Mouse (Mus musculus): ENCODE measurements around the gene Rasgrf1. TPM values are rescaled to one million over a fixed set of nuclear protein-coding genes. Genes with fewer than 3 reads are reported as not detected.

The Rasgrf1 gene
- 0.15 and 0.35 TPM in 2 replicates for polyA plus RNA-seq (2014; fragmentation: Nextera tagmentation; extraction: Ambion mirVana)

- under 1% methylated on average over 57 of the region's 64 CpGs for WGBS
- H3K9ac ChIP-seq (ENCODE audit: low read depth, low read length): 0 out of 2 replicates have a peak within 1 kb of the TSS, but pooled peaks have one; percentile 2
These were observed at the start of gene Rasgrf1 for GRCm38 (mm10) chr9:89909131-89910010. Gene Rasgrf1 (plus strand): TSS chr9:89909908.

GRCm38 (mm10) chr9:89860145-89860544 is 49.6 kb upstream of the Rasgrf1 start:
- WGBS: 67% methylated on average over 11 of the region's 11 CpGs
- Histone ChIP-seq H3K9me3 (ENCODE audit: control insufficient read depth, low read length) (no peaks in the 10 kb centered on the region), H3K4me3 (ENCODE audit: low read depth, low read length) (no peak overlapping the region), H3K4me1 (replicated peaks; ENCODE audit: control insufficient read depth, insufficient read depth, low read length) (no peaks in the 10 kb centered on the region), H3K27ac (ENCODE audit: low read depth, low read length) (no peak overlapping the region), H3K4me2 (replicated peaks; ENCODE audit: low read depth, low read length) (no peak overlapping the region), H3K9ac (ENCODE audit: low read depth, low read length) (no peak overlapping the region), H3K27me3 (ENCODE audit: control insufficient read depth, insufficient read depth, low read length) (no peaks in the 10 kb centered on the region), H3K36me3 (ENCODE audit: control insufficient read depth, insufficient read depth, low read length) (no peaks in the 10 kb centered on the region)
- DNase-seq (ENCODE audit: low spot score) (no peak), ATAC-seq (ENCODE audit: low FRiP score) (no peak)

More at GRCm38 (mm10) chr9:89909131-89910010, at the start of gene Rasgrf1:
- H3K4me1 ChIP-seq (replicated peaks; ENCODE audit: control insufficient read depth, insufficient read depth, low read length): peaks cover 5% of the 10 kb centered on the region; the same call in 1 of the 2 replicates
- DNase-seq (ENCODE audit: low spot score) (peak; percentile 79), ATAC-seq (ENCODE audit: low FRiP score) (peak; percentile 72)
- H3K4me3 ChIP-seq (ENCODE audit: low read depth, low read length): peak within 1 kb of the TSS; percentile 42
- no peak within 1 kb of the TSS for H3K27ac ChIP-seq (ENCODE audit: low read depth, low read length)
- H3K27me3 ChIP-seq (ENCODE audit: control insufficient read depth, insufficient read depth, low read length): peaks cover 52% of the 10 kb centered on the region
- H3K4me2 ChIP-seq (replicated peaks; ENCODE audit: low read depth, low read length): peak within 1 kb of the TSS; percentile 87
- no peaks in the 10 kb centered on the region for H3K36me3 ChIP-seq (ENCODE audit: control insufficient read depth, insufficient read depth, low read length)
- no peaks in the 10 kb centered on the region for H3K9me3 ChIP-seq (ENCODE audit: control insufficient read depth, low read length)

DNA sequence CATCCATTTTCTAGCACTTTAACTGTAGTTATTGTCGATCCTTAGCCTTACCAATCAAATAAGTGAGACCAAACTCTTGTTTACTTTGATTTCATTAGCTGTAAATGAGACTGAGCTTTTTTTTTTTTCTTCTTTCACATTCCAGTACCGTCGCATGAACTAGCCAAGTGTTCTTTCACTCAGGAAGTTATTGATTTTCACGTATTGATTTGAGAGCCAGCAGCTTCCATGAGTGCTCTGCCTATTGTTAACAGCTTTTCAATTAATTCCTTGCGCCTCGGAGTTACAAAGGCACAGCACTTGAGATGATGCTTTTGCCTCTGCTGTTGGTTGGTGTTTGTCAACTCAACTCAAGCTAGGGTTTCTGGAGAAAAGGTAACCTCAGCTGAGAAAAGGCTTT is 49.1 kb upstream of the Rasgrf1 start:
- no peak overlapping the region for H3K27ac ChIP-seq (ENCODE audit: low read depth, low read length)
- 59% methylated on average over 6 of the region's 6 CpGs for WGBS
- no peaks in the 10 kb centered on the region for H3K36me3 ChIP-seq (ENCODE audit: control insufficient read depth, insufficient read depth, low read length)
- DNase-seq (ENCODE audit: low spot score) (no peak), ATAC-seq (ENCODE audit: low FRiP score) (0 out of 2 replicates have a peak, but pooled peaks have one; percentile 12)
- H3K4me2 ChIP-seq (replicated peaks; ENCODE audit: low read depth, low read length): no peak overlapping the region
- H3K27me3 ChIP-seq (ENCODE audit: control insufficient read depth, insufficient read depth, low read length): no peaks in the 10 kb centered on the region
- H3K9ac ChIP-seq (ENCODE audit: low read depth, low read length): no peak overlapping the region
- H3K4me3 ChIP-seq (ENCODE audit: low read depth, low read length): no peak overlapping the region
- no peaks in the 10 kb centered on the region for H3K4me1 ChIP-seq (replicated peaks; ENCODE audit: control insufficient read depth, insufficient read depth, low read length)
- H3K9me3 ChIP-seq (ENCODE audit: control insufficient read depth, low read length): no peaks in the 10 kb centered on the region

DNA sequence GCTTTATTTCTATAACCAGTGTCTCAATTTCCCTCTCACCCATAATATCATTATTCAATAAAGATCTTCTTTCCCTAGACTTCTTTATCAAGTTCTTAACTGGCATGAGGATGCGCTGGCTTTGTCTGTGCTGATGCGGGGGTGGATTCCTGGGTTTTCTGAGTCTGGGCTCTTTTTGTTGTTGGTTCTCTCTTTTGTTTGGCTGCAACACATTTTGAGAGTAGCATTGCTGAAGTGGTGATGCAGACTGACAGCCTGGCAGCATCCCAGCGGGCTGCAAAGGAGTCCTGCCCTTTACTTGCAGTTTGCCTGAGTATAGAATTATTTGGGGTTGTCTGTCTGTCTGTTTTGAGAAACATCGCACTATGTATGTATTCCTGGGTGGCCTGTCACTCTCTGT is 42.6 kb upstream of the Rasgrf1 start:
- Histone ChIP-seq H3K9ac (ENCODE audit: low read depth, low read length) (no peak overlapping the region), H3K4me1 (replicated peaks; ENCODE audit: control insufficient read depth, insufficient read depth, low read length) (no peaks in the 10 kb centered on the region; the same call in 1 of the 2 replicates), H3K4me2 (replicated peaks; ENCODE audit: low read depth, low read length) (no peak overlapping the region), H3K27ac (ENCODE audit: low read depth, low read length) (no peak overlapping the region), H3K9me3 (ENCODE audit: control insufficient read depth, low read length) (no peaks in the 10 kb centered on the region), H3K36me3 (ENCODE audit: control insufficient read depth, insufficient read depth, low read length) (no peaks in the 10 kb centered on the region), H3K4me3 (ENCODE audit: low read depth, low read length) (no peak overlapping the region), H3K27me3 (ENCODE audit: control insufficient read depth, insufficient read depth, low read length) (peaks cover 26% of the 10 kb centered on the region)
- DNase-seq (ENCODE audit: low spot score): no peak
- ATAC-seq (ENCODE audit: low FRiP score): no peak
- WGBS: 30% methylated on average over 4 of the region's 4 CpGs

GRCm38 (mm10) chr9:89868093-89868729 is 41.5 kb upstream of the Rasgrf1 start:
- Histone ChIP-seq H3K9me3 (ENCODE audit: control insufficient read depth, low read length) (no peaks in the 10 kb centered on the region), H3K27ac (ENCODE audit: low read depth, low read length) (no peak overlapping the region), H3K4me3 (ENCODE audit: low read depth, low read length) (0 out of 2 replicates have a peak overlapping the region, but pooled peaks have one; percentile 6), H3K36me3 (ENCODE audit: control insufficient read depth, insufficient read depth, low read length) (no peaks in the 10 kb centered on the region), H3K9ac (ENCODE audit: low read depth, low read length) (no peak overlapping the region), H3K4me2 (replicated peaks; ENCODE audit: low read depth, low read length) (peak overlapping the region; percentile 23; the same call in 1 of the 2 replicates), H3K4me1 (replicated peaks; ENCODE audit: control insufficient read depth, insufficient read depth, low read length) (no peaks in the 10 kb centered on the region; the same call in 1 of the 2 replicates), H3K27me3 (ENCODE audit: control insufficient read depth, insufficient read depth, low read length) (peaks cover 26% of the 10 kb centered on the region)
- under 1% methylated on average over 16 of the region's 16 CpGs for WGBS
- DNase-seq (ENCODE audit: low spot score): no peak
- ATAC-seq (ENCODE audit: low FRiP score): peak; percentile 65; the same call in 1 of the 2 replicates

DNA sequence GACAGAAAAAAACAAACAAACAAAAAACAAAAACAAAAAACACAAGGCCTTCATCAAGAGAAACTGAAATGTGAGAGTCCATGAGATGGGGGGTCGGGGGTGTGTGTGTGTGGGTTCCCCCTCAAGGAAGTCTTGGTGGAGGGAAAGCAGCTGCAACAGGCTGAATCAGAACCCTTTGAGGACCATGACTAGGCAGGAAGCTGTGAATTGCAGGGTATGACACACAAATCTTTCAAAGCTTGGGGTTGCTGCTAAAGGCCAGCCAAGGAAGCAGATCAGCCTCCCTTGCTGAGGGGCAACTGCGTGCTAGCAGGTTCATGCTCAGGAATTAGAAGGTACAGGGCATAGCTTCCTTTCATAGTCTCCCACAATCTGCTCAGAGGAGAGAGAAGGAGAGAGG is 40.1 kb upstream of the Rasgrf1 start:
- Histone ChIP-seq H3K9me3 (ENCODE audit: control insufficient read depth, low read length) (no peaks in the 10 kb centered on the region), H3K4me2 (replicated peaks; ENCODE audit: low read depth, low read length) (no peak overlapping the region), H3K27me3 (ENCODE audit: control insufficient read depth, insufficient read depth, low read length) (peaks cover 27% of the 10 kb centered on the region), H3K9ac (ENCODE audit: low read depth, low read length) (no peak overlapping the region), H3K4me3 (ENCODE audit: low read depth, low read length) (no peak overlapping the region), H3K4me1 (replicated peaks; ENCODE audit: control insufficient read depth, insufficient read depth, low read length) (no peaks in the 10 kb centered on the region; the same call in 1 of the 2 replicates), H3K36me3 (ENCODE audit: control insufficient read depth, insufficient read depth, low read length) (no peaks in the 10 kb centered on the region), H3K27ac (ENCODE audit: low read depth, low read length) (no peak overlapping the region)
- DNase-seq (ENCODE audit: low spot score) (no peak), ATAC-seq (ENCODE audit: low FRiP score) (no peak)
- 13% methylated on average over 2 of the region's 2 CpGs for WGBS

- H3K27ac ChIP-seq (ENCODE audit: low read depth, low read length): no peak overlapping the region
- no peak overlapping the region for H3K9ac ChIP-seq (ENCODE audit: low read depth, low read length)
- no peak overlapping the region for H3K4me3 ChIP-seq (ENCODE audit: low read depth, low read length)
- no peak overlapping the region for H3K4me2 ChIP-seq (replicated peaks; ENCODE audit: low read depth, low read length)
- DNase-seq (ENCODE audit: low spot score) (no peak), ATAC-seq (ENCODE audit: low FRiP score) (no peak)
- no peaks in the 10 kb centered on the region; the same call in 1 of the 2 replicates for H3K4me1 ChIP-seq (replicated peaks; ENCODE audit: control insufficient read depth, insufficient read depth, low read length)
- H3K27me3 ChIP-seq (ENCODE audit: control insufficient read depth, insufficient read depth, low read length): peaks cover 29% of the 10 kb centered on the region
- no peaks in the 10 kb centered on the region for H3K9me3 ChIP-seq (ENCODE audit: control insufficient read depth, low read length)
- no peaks in the 10 kb centered on the region for H3K36me3 ChIP-seq (ENCODE audit: control insufficient read depth, insufficient read depth, low read length)
- 5% methylated on average over 8 of the region's 8 CpGs for WGBS
These were observed 39.1 kb upstream of the Rasgrf1 start for GRCm38 (mm10) chr9:89870531-89871150.

- no peak overlapping the region for H3K27ac ChIP-seq (ENCODE audit: low read depth, low read length)
These were observed 37.6 kb upstream of the Rasgrf1 start for GRCm38 (mm10) chr9:89872137-89872536.

More at GRCm38 (mm10) chr9:89872137-89872536, 37.6 kb upstream of the Rasgrf1 start:
- H3K4me3 ChIP-seq (ENCODE audit: low read depth, low read length): no peak overlapping the region
- no peak overlapping the region for H3K9ac ChIP-seq (ENCODE audit: low read depth, low read length)
- H3K27me3 ChIP-seq (ENCODE audit: control insufficient read depth, insufficient read depth, low read length): peaks cover 34% of the 10 kb centered on the region
- ATAC-seq (ENCODE audit: low FRiP score) (no peak), DNase-seq (ENCODE audit: low spot score) (no peak)
- 78% methylated on average over 6 of the region's 6 CpGs for WGBS
- H3K4me2 ChIP-seq (replicated peaks; ENCODE audit: low read depth, low read length): no peak overlapping the region
- H3K9me3 ChIP-seq (ENCODE audit: control insufficient read depth, low read length): no peaks in the 10 kb centered on the region
- H3K36me3 ChIP-seq (ENCODE audit: control insufficient read depth, insufficient read depth, low read length): no peaks in the 10 kb centered on the region
- no peaks in the 10 kb centered on the region; the same call in 1 of the 2 replicates for H3K4me1 ChIP-seq (replicated peaks; ENCODE audit: control insufficient read depth, insufficient read depth, low read length)
